Mouse (Mus musculus): Measurements from ENCODE around the gene Ak4. TPM values are rescaled to one million over a fixed set of nuclear protein-coding genes. Genes with fewer than 3 reads are reported as not detected.
"Not testable (repeated sequence)": the region's sequence is repeated elsewhere in the genome, so short reads cannot be mapped to it uniquely, and the experiment has no call there.

Gene Ak4
- polyA plus RNA-seq, 1 experiment from 2014 or later = 13.9 TPM

DNA sequence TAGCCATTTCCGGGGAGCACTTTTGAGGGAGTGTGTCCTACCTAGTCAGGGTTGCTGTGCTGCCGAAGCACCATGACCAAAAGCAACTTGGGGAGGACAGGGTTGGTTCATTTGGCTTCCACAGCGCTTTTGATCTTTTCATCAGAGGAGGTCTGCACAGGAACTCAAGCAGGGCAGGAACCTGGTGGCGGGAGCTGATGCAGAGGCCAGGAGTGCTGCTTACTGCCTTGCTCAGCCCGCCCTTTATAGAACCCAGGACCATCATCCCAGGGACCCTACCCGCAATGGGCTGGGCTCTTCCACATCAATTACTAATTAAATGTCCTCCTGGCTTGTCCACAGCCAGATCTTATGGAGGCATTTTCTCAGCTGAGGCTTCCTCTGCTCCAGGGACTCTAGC lies 7.5 kb downstream of the Ak4 start:
- Histone ChIP-seq H3K27me3 (no peaks in the 10 kb centered on the region), H3K9me3 (replicated peaks) (no peaks in the 10 kb centered on the region), H3K4me2 (replicated peaks) (no peak overlapping the region), H3K4me3 (no peak overlapping the region), H3K36me3 (no peaks in the 10 kb centered on the region; the same call in 1 of the 2 replicates), H3K9ac (no peak overlapping the region), H3K27ac (no peak overlapping the region), H3K4me1 (0 out of 2 replicates have a peak, but pooled peaks cover 5% of the 10 kb centered on the region)
- WGBS = 82% methylated on average over 6 of the region's 6 CpGs
- ATAC-seq (ENCODE audit: low FRiP score) = no peak

DNA sequence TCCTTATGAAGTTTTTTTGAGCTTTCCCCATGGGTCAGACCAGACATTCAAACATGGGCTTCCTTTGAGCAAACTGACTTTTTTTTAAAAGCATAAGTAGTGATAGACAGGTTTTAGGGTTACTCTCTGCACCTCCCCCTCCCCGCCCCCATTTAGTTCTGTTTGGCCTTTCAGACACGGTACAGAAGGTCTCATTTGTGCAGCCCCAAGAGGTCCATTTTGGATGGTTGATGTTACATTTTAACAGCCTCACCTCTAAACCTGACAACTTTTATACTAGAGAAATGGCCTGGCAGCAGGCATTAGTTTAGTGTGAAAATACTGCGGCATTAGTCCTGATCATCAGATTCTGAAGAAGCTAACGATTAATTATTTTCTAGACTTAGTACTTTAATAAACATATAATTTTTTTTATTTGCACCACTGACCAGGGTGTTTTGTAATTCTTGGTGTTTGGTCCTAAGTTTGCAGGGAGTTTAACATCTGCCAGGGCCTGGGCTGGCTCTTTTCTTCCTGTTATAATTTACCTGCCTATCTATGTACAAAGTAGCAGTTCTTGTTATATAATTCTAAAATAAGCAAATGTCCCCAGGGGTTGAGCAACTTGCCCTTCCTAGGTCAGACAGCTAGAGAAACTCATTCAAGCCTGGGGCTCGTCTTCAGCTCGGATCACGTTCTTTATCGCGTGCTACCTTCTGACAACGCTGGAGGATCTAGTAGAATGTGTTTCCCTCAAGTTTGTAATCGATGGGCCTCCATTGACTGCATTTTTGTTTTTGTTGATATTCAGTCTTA lies 9.0 kb downstream of the Ak4 start:
- no peak overlapping the region for H3K27ac ChIP-seq
- no peaks in the 10 kb centered on the region for H3K9me3 ChIP-seq (replicated peaks)
- no peak overlapping the region for H3K4me3 ChIP-seq
- H3K27me3 ChIP-seq = no peaks in the 10 kb centered on the region
- H3K9ac ChIP-seq = no peak overlapping the region
- H3K4me2 ChIP-seq (replicated peaks) = no peak overlapping the region
- ATAC-seq (ENCODE audit: low FRiP score) = no peak
- 84% methylated on average over 11 of the region's 11 CpGs for WGBS
- no peaks in the 10 kb centered on the region; the same call in 1 of the 2 replicates for H3K36me3 ChIP-seq
- H3K4me1 ChIP-seq = 0 out of 2 replicates have a peak, but pooled peaks cover 4% of the 10 kb centered on the region

DNA sequence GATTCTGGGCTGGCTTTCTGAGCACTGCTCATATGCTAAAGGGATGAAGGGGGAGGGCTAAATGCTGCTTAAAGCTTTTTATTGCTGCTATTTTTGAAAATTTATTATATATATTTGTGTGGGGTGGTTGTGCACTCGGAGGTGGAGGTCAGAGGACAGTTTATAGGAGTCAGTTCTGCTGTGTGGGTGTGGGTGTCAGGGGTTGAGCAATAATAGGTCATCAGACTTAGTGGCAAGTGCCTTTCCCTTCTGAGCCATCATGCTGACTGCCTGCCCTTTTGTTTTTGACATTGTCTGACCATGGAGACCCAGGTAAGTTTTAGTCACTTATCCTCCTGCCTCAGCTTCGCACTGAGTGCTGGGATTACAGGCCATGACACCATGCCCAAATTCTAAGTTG lies 10.0 kb downstream of the Ak4 start:
- H3K27ac ChIP-seq = no peak overlapping the region
- no peaks in the 10 kb centered on the region for H3K9me3 ChIP-seq (replicated peaks)
- no peak overlapping the region for H3K4me2 ChIP-seq (replicated peaks)
- no peaks in the 10 kb centered on the region; the same call in 1 of the 2 replicates for H3K36me3 ChIP-seq
- H3K27me3 ChIP-seq = no peaks in the 10 kb centered on the region
- no peaks in the 10 kb centered on the region for H3K4me1 ChIP-seq
- no peak for ATAC-seq (ENCODE audit: low FRiP score)
- WGBS = 96% methylated on average over 2 of the region's 2 CpGs
- no peak overlapping the region for H3K4me3 ChIP-seq
- H3K9ac ChIP-seq = no peak overlapping the region

DNA sequence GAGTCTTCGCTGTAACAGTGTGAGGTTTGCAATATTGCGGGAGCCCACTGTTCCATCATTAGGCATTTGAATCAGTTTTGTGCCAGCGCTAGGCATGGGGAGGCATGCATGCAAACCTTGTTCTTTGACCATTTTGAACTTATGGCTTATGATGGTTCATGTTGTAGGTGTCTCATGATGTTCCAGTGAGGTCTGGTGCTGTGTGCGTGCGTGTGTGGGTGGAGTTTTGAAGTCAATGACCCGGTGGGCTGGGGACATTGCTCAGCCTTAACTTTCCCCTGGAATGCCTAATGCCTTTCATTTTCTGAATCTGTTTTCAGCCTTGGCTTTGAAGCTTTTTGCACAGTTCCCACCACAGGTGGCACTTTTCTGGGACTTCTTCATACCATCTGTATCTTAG lies 10.9 kb downstream of the Ak4 start:
- 93% methylated on average over 6 of the region's 6 CpGs for whole genome bisulfite sequencing
- ATAC-seq (ENCODE audit: low FRiP score) = no peak
- H3K27me3 ChIP-seq = no peaks in the 10 kb centered on the region
- H3K36me3 ChIP-seq = no peaks in the 10 kb centered on the region; the same call in 1 of the 2 replicates
- H3K9me3 ChIP-seq (replicated peaks) = no peaks in the 10 kb centered on the region
- no peak overlapping the region for H3K27ac ChIP-seq
- H3K4me2 ChIP-seq (replicated peaks) = no peak overlapping the region
- H3K9ac ChIP-seq = no peak overlapping the region
- H3K4me3 ChIP-seq = no peak overlapping the region
- no peaks in the 10 kb centered on the region for H3K4me1 ChIP-seq

DNA sequence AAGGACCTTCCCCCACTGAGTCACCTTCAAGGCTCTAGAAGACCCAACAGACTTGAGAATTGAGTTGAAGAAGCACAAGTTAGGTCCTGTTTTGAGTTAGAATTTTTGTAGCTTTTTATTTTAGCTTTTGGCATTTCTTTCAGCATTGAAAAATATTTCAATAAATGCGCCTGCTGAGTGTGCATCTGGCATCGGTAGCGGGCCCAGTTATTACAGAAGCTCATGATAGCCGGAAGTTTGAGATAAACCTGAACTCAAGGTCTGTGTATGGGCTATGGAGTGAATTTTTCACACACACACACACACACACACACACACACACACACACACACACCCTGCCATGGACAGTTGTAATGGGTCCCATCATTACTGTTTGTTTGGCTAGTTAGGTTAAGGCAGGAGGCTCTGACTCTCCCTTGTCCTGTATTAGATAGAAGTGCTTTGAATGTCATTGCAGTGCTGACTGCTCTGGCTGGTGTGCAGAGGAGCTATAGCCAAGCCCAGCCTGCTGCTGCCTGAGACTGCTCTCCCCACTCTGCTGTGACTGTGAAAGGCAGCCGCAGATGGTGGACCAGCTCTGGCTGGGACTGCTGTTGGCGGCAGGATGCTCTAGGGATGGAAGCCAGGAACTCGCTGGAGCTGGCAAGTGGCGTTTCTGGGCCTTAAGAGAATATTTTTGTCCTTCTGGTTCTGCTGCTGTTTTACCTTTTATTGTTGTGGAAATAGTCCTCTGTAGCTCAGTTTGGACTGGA lies 17.9 kb downstream of the Ak4 start:
- Histone ChIP-seq H3K9ac (no peak overlapping the region), H3K4me1 (peaks cover 6% of the 10 kb centered on the region), H3K4me2 (replicated peaks) (no peak overlapping the region), H3K9me3 (replicated peaks) (no peaks in the 10 kb centered on the region), H3K27ac (no peak overlapping the region), H3K36me3 (no peaks in the 10 kb centered on the region), H3K27me3 (no peaks in the 10 kb centered on the region), H3K4me3 (no peak overlapping the region)
- WGBS = 87% methylated on average over 8 of the region's 8 CpGs
- no peak for ATAC-seq (ENCODE audit: low FRiP score)

DNA sequence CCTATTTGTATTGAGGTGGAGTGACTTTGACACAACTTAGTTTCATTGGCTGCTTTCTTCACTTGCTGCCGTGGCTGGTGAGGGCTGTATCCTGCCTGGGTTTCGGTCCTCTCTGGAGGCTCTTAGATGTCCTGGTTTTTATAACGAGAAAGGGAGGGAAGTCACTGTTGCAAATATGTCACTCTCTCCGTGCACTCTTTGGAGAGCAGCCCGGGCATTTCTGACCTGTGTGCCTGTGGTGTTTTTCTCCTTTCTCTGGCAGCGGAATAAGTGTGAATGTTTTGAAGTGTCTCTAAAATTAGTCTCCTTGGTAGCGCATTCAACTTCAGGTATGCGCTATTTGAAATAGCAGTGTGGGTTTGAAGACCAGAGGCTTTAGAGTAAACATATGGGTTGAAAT lies 19.2 kb downstream of the Ak4 start:
- H3K9ac ChIP-seq = no peak overlapping the region
- no peak overlapping the region for H3K4me2 ChIP-seq (replicated peaks)
- ATAC-seq (ENCODE audit: low FRiP score) = no peak
- no peak overlapping the region for H3K27ac ChIP-seq
- no peaks in the 10 kb centered on the region for H3K36me3 ChIP-seq
- no peak overlapping the region for H3K4me3 ChIP-seq
- peaks cover 6% of the 10 kb centered on the region for H3K4me1 ChIP-seq
- WGBS = 85% methylated on average over 8 of the region's 8 CpGs
- no peaks in the 10 kb centered on the region for H3K27me3 ChIP-seq
- no peaks in the 10 kb centered on the region for H3K9me3 ChIP-seq (replicated peaks)

DNA sequence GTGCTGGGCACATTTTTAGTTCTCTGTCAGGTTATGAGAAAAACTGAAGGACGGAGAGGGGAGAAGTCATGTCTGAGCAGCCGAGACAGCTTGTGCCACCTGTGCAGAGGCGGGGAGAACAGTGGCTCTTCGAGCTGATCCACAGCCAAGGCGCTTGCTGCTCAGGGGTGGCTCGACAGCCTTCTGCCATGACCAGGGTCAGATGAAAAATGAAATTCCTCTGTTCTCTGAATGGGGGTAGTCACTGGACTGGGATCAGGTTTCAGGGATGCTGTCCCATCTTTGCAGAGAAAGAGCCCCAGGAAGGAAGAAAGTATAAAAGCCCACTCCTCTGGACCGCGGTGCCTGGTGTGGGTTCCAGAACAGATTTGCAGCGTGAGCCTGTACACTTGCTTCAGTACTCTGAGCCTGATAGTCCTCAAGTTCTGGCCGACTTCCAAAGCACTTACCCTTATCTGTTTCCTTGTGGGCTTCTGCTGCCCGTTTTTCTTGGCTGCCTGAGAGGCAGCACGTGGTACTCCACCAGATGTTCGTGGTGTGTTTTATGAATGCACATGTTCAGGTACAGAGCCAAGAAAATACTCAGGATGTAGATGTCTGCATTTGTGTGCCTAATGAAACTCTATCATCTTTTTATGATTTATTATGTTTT lies 20.8 kb downstream of the Ak4 start:
- Histone ChIP-seq H3K27ac (no peak overlapping the region), H3K9ac (no peak overlapping the region), H3K4me2 (replicated peaks) (no peak overlapping the region), H3K4me1 (peaks cover 6% of the 10 kb centered on the region), H3K36me3 (no peaks in the 10 kb centered on the region), H3K27me3 (no peaks in the 10 kb centered on the region), H3K9me3 (replicated peaks) (no peaks in the 10 kb centered on the region), H3K4me3 (no peak overlapping the region)
- 60% methylated on average over 13 of the region's 13 CpGs for WGBS
- ATAC-seq (ENCODE audit: low FRiP score) = no peak

DNA sequence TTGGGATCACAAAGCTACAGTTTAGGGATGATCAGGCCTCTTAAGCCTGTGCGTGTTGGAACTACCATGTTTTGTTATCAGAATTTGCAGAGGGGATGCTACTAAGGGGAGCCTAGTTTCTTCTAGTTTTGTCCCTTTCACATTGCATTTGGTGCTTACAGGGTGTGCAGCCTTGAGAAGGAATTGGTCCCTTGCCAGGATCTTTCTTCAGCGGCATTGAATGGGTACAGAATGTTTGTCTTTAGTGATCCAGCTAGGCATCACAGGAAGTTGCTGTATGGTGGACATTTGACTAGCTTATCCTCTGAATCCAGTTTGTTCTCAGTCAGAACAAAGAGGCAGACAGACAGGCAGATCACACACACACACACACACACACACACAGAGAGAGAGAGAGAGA lies 23.7 kb downstream of the Ak4 start:
- Histone ChIP-seq H3K27me3 (no peaks in the 10 kb centered on the region), H3K4me1 (peaks cover 6% of the 10 kb centered on the region), H3K27ac (no peak overlapping the region), H3K9me3 (replicated peaks) (no peaks in the 10 kb centered on the region), H3K9ac (no peak overlapping the region), H3K4me3 (no peak overlapping the region), H3K4me2 (replicated peaks) (no peak overlapping the region), H3K36me3 (no peaks in the 10 kb centered on the region)
- no peak for ATAC-seq (ENCODE audit: low FRiP score)
- 73% methylated on average over 2 of the region's 2 CpGs for WGBS

DNA sequence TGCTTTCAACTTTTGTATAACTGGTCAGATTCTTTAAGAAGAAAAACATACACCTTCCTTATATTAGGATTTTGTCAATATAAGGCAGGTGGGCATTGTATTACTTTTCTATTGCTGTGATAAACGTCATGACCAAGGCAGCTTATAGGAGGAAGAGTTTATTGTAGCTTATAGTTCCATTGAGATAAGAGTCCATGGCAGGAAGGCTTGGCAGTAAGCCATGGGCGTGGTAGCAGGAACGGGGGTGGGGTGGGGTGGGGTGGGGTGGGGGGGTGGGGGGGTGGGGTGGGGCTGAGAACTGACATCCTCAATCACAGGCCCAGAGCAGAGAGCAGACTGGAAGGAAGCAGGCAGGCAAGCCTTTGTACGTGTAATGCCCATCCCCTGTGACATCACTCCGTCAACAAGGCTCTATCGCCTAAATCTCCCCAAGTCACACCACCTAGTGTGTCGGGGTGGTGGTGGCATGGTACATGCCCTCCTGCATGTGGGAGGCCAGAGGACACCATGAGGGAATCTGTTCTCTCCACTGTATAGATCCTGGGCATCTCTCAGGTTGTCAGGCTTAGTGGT lies 24.4 kb downstream of the Ak4 start:
- Histone ChIP-seq H3K9ac (no peak overlapping the region), H3K27ac (no peak overlapping the region), H3K4me1 (peaks cover 6% of the 10 kb centered on the region), H3K4me2 (replicated peaks) (no peak overlapping the region), H3K36me3 (no peaks in the 10 kb centered on the region), H3K27me3 (no peaks in the 10 kb centered on the region), H3K4me3 (no peak overlapping the region), H3K9me3 (replicated peaks) (no peaks in the 10 kb centered on the region)
- ATAC-seq (ENCODE audit: low FRiP score) = no peak
- 83% methylated on average over 7 of the region's 7 CpGs for WGBS

DNA sequence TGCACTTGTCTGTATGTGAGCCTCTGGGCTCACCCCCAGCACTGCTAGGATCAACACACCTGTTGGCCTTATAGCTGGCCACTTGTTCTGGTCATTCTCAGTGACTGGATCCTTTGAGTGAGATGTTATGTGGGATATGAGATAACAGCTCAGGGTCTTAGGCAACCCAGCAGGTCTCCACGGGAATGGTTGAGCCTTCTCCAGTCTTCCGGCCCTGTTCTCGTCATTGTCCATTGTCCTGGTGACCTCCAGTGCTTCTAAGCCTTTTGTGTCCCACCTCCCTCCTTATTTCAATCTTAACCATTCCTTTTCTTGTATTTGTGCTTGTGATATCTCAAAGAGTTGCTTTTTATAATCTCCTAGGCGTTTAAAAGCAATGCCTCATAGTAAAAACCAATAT lies 26.6 kb downstream of the Ak4 start:
- Histone ChIP-seq H3K4me3 (no peak overlapping the region), H3K4me2 (replicated peaks) (no peak overlapping the region), H3K27ac (no peak overlapping the region), H3K27me3 (no peaks in the 10 kb centered on the region), H3K9me3 (replicated peaks) (no peaks in the 10 kb centered on the region), H3K36me3 (no peaks in the 10 kb centered on the region), H3K4me1 (no peaks in the 10 kb centered on the region), H3K9ac (no peak overlapping the region)
- no peak for ATAC-seq (ENCODE audit: low FRiP score)
- WGBS = 83% methylated on average over 4 of the region's 4 CpGs

DNA sequence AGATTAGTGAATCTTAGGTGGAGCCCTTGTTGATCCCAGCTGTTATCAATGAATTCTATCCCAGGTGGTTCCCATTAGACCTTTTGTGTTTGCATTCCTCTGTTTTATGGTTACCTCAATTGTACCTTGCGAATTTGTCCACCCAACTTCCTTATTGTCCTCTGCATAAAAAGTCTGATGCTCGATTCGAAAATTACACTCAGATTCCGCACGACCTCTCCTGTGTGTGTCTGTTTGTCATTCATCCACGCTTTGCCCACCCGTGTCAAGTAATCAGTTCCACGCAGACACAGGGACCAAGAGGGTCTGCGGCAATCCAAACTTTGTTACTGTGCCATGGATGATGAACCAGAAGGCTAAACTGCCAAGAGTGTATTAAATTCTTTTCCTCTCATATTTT lies 27.5 kb downstream of the Ak4 start:
- H3K4me3 ChIP-seq; H3K36me3 ChIP-seq; H3K9ac ChIP-seq; H3K4me2 ChIP-seq (replicated peaks); H3K4me1 ChIP-seq; H3K27ac ChIP-seq; ATAC-seq (ENCODE audit: low FRiP score); H3K27me3 ChIP-seq; H3K9me3 ChIP-seq (replicated peaks): not testable (repeated sequence)
- 95% methylated on average over 9 of the region's 9 CpGs for WGBS

DNA sequence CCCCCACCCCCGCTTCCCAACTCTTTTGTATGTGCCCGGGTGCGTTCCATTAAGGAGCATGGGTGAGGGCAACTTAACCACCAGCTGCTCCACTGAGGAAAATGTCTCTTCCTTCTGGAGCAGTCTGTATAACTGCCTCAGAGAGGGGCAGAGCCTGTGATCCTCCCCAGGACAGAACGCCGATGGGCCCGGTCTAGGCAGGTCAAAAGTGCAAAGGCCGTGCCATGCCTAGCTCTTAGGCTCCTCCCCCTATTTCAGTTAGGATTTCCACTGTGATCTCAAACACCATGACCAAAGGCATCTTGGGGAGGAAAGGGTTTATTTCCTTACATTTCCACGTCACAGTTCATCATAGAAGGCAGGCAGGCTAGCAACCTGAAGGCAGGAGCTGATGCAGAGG lies 29.6 kb downstream of the Ak4 start:
- 82% methylated on average over 8 of the region's 8 CpGs for WGBS
- H3K4me2 ChIP-seq (replicated peaks) = no peak overlapping the region
- no peak overlapping the region for H3K27ac ChIP-seq
- no peaks in the 10 kb centered on the region for H3K27me3 ChIP-seq
- no peaks in the 10 kb centered on the region for H3K4me1 ChIP-seq
- ATAC-seq (ENCODE audit: low FRiP score) = no peak
- no peak overlapping the region for H3K4me3 ChIP-seq
- H3K36me3 ChIP-seq = no peaks in the 10 kb centered on the region
- H3K9me3 ChIP-seq (replicated peaks) = no peaks in the 10 kb centered on the region
- H3K9ac ChIP-seq = no peak overlapping the region
